Mouse (Mus musculus) limb, embryonic 11.5 days (tissue): Measurements from ENCODE around the gene Tnni1. TPM values are rescaled to one million over a fixed set of nuclear protein-coding genes. Genes with fewer than 3 reads are reported as not detected.

Source experiments
- ATAC-seq: fragments of 200-750 bp; cut with Nextera tagmentation; 2 replicates; pipeline ENCODE4 v1.8.0; 2017; ENCODE audit warnings: low read depth; ENCODE audit not compliant: insufficient number of reproducible peaks, low FRiP score, low TSS enrichment
- DNase-seq: peaks from one replicate; pipeline ENCODE4 v3.0.0-alpha.2; 2015; ENCODE audit warnings: low spot score
- H3K27ac ChIP-seq: fragments of 300-500 bp; sonication (generic); replicated peaks from 2 replicates; pipeline ENCODE4 v1.5.1; 2014; ENCODE audit warnings: low read depth, mild to moderate bottlenecking, low read length
- H3K27me3 ChIP-seq: fragments of 300-500 bp; sonication (generic); 2 replicates; pipeline ENCODE4 v1.6.1; 2014; ENCODE audit warnings: mild to moderate bottlenecking, low read length, mixed read lengths; ENCODE audit not compliant: control insufficient read depth, insufficient read depth
- H3K36me3 ChIP-seq: fragments of 300-500 bp; sonication (generic); 2 replicates; pipeline ENCODE4 v1.6.1; 2014; ENCODE audit warnings: mild to moderate bottlenecking, low read length, moderate library complexity, mixed read lengths; ENCODE audit not compliant: control insufficient read depth, insufficient read depth
- H3K4me1 ChIP-seq: fragments of 300-500 bp; sonication (generic); 2 replicates; pipeline ENCODE4 v1.6.1; 2014; ENCODE audit warnings: low read length, mixed read lengths; ENCODE audit not compliant: control insufficient read depth, insufficient read depth
- H3K4me2 ChIP-seq: fragments of 300-500 bp; sonication (generic); 2 replicates; pipeline ENCODE4 v1.6.1; 2014; ENCODE audit warnings: low read depth, mild to moderate bottlenecking, moderate library complexity; ENCODE audit not compliant: severe bottlenecking
- H3K4me3 ChIP-seq: fragments of 300-500 bp; sonication (generic); 2 replicates; pipeline ENCODE4 v1.5.1; 2014; ENCODE audit warnings: low read depth, low read length
- H3K9ac ChIP-seq: fragments of 300-500 bp; sonication (generic); 2 replicates; pipeline ENCODE4 v1.6.1; 2014; ENCODE audit warnings: mild to moderate bottlenecking, low read length
- H3K9me3 ChIP-seq: fragments of 300-500 bp; sonication (generic); 2 replicates; pipeline ENCODE4 v1.6.1; 2016; ENCODE audit warnings: low read length; ENCODE audit not compliant: control insufficient read depth
- WGBS: fragments of 180-500 bp; shearing (Covaris S2); extraction: QIAGEN DNeasy Blood & Tissue Kit; methylation state at CpG from one replicate; pipeline ENCODE4 v1.1.7; 2014; 5-methylcytosine and 5-hydroxymethylcytosine counted together
- polyA plus RNA-seq: library from polyadenylated mRNA; unstranded; fragments of >200 nt; fragmentation: Nextera tagmentation; extraction: Ambion mirVana; gene quantifications from 2 replicates; pipeline ENCODE4 v1.2.1, GENCODE M21; 2014

The Tnni1 gene
- polyA plus RNA-seq, 1 experiment from 2014 or later, result 19.4 TPM

DNA sequence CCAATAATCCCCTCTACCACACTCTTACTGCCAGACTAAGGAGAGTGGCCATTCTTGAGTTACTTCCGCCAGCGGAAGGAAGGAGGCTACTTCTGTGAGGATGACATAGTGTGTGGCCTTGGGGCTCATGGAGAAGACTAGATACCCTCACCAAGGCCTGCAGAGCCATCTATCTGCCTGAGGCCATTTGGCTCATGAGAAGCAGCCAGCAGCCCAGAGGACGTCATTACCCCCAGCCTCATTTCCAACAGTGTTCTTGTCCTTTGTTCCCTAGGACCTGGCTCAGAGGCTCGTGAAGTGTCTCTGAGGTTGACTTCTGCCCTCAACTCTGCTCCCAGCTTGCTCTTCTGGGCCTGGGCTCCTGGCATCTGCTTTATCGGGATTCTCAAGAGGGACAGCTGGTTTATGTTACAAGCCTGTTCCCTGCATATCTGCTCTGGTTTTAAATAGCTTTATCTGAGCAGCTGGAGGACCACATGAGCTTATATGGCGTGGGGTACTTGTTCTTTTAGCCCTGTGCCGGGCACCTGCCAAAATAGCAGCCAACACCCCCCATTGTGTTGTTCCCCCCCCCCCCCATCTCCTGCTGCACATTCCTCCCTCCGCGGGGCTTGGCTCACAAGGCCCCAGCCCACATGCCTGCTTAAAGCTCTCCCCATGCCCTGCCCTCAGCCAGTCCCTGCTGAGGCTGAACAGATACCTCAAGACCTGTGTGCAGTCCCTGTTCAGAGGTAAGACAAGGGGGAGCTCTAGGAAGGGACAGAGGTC lies 56.7 kb downstream of the Tnni1 start, which contains the start of gene Tnnt2:
Gene Tnnt2 (plus strand): TSS at position 639 of the 768 bp plus-strand sequence.
- no peaks in the 10 kb centered on the region for H3K27me3 ChIP-seq
- H3K4me3 ChIP-seq, result no peak within 1 kb of the TSS
- no peaks in the 10 kb centered on the region for H3K36me3 ChIP-seq
- ATAC-seq, result no peak
- no peaks in the 10 kb centered on the region for H3K9me3 ChIP-seq
- WGBS, result 35% methylated on average over 9 of the region's 9 CpGs
- H3K4me1 ChIP-seq, result no peaks in the 10 kb centered on the region
- no peak for DNase-seq
- no peak within 1 kb of the TSS for H3K4me2 ChIP-seq
- no peak within 1 kb of the TSS for H3K9ac ChIP-seq
- no peak within 1 kb of the TSS for H3K27ac ChIP-seq

GRCm38 (mm10) chr1:135838626-135839025 lies 59.4 kb downstream of the Tnni1 start:
- no peaks in the 10 kb centered on the region for H3K4me1 ChIP-seq
- no peak overlapping the region for H3K4me3 ChIP-seq
- no peak for ATAC-seq
- H3K27me3 ChIP-seq, result no peaks in the 10 kb centered on the region
- no peak for DNase-seq
- no peak overlapping the region for H3K27ac ChIP-seq
- H3K4me2 ChIP-seq, result no peak overlapping the region
- no peaks in the 10 kb centered on the region for H3K9me3 ChIP-seq
- 84% methylated on average over 4 of the region's 4 CpGs for WGBS
- no peaks in the 10 kb centered on the region for H3K36me3 ChIP-seq
- no peak overlapping the region for H3K9ac ChIP-seq

- H3K4me3 ChIP-seq, result no peak overlapping the region
- 91% methylated on average over 6 of the region's 6 CpGs for WGBS
- H3K36me3 ChIP-seq, result no peaks in the 10 kb centered on the region
- H3K9ac ChIP-seq, result no peak overlapping the region
- no peaks in the 10 kb centered on the region for H3K27me3 ChIP-seq
- no peaks in the 10 kb centered on the region for H3K4me1 ChIP-seq
- ATAC-seq, result no peak
- no peak for DNase-seq
- H3K9me3 ChIP-seq, result no peaks in the 10 kb centered on the region
- no peak overlapping the region for H3K27ac ChIP-seq
- H3K4me2 ChIP-seq, result no peak overlapping the region
Observed at GRCm38 (mm10) chr1:135839065-135839464, 59.8 kb downstream of the Tnni1 start.

GRCm38 (mm10) chr1:135840675-135841395 lies 61.6 kb downstream of the Tnni1 start:
- Histone ChIP-seq H3K4me2 (no peak overlapping the region), H3K27ac (no peak overlapping the region), H3K9me3 (no peaks in the 10 kb centered on the region), H3K4me1 (no peaks in the 10 kb centered on the region), H3K4me3 (no peak overlapping the region), H3K27me3 (no peaks in the 10 kb centered on the region), H3K36me3 (no peaks in the 10 kb centered on the region), H3K9ac (no peak overlapping the region)
- DNase-seq (no peak), ATAC-seq (no peak)
- 70% methylated on average over 15 of the region's 15 CpGs for WGBS

DNA sequence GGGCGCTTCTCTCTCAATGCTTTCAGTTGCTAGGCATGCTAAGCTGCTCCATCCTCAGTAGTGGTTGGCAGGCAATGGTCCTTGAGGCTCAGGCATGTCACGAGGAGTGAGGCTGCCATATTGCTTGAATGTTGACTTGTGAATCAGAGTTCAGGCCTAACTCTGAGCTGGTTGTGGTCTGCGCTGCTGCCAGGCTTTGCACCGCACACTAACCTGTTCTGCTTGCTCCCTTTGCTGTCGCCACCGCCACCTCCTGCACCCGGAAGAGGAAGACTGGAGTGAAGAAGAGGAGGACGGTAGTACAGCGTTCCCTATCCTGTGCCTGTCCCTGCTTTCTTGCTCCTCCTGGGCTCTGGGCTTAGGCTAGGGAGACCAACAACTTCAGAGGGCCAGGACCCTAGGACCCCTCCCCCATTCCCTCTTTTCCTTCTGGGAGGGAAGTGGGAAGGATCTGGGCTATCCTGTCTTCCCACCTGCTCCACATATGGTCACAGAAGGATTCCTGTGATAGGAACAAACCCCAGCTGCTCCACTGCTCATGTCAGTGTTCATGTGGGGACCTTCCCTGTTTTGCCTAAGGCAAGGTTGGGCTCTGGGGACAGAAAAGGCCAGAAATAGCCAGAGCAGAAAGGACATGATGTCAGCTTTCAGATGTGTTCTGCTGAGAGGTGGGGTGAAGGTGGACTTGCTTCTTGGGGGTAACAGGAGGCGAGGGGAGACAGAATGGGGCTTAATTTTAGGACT lies 64.5 kb downstream of the Tnni1 start:
- H3K4me2 ChIP-seq, result no peak overlapping the region
- no peak overlapping the region for H3K27ac ChIP-seq
- H3K36me3 ChIP-seq, result no peaks in the 10 kb centered on the region
- H3K4me3 ChIP-seq, result no peak overlapping the region
- no peaks in the 10 kb centered on the region for H3K27me3 ChIP-seq
- ATAC-seq (no peak), DNase-seq (no peak)
- no peak overlapping the region for H3K9ac ChIP-seq
- no peaks in the 10 kb centered on the region for H3K9me3 ChIP-seq
- WGBS, result 91% methylated on average over 10 of the region's 10 CpGs
- no peaks in the 10 kb centered on the region for H3K4me1 ChIP-seq

- Histone ChIP-seq H3K27ac (no peak overlapping the region), H3K4me3 (no peak overlapping the region), H3K36me3 (no peaks in the 10 kb centered on the region), H3K4me2 (no peak overlapping the region), H3K4me1 (no peaks in the 10 kb centered on the region), H3K9me3 (no peaks in the 10 kb centered on the region), H3K27me3 (no peaks in the 10 kb centered on the region), H3K9ac (no peak overlapping the region)
- ATAC-seq (no peak), DNase-seq (no peak)
- 71% methylated on average over 6 of the region's 6 CpGs for whole genome bisulfite sequencing
Observed at GRCm38 (mm10) chr1:135844481-135844880, 65.2 kb downstream of the Tnni1 start.

- Histone ChIP-seq H3K9ac (no peak overlapping the region), H3K4me2 (no peak overlapping the region), H3K27ac (no peak overlapping the region), H3K4me3 (no peak overlapping the region), H3K9me3 (no peaks in the 10 kb centered on the region), H3K27me3 (no peaks in the 10 kb centered on the region), H3K4me1 (no peaks in the 10 kb centered on the region), H3K36me3 (no peaks in the 10 kb centered on the region)
- WGBS, result 72% methylated on average over 5 of the region's 5 CpGs
- DNase-seq, result no peak
- ATAC-seq, result no peak
Observed at GRCm38 (mm10) chr1:135846632-135847031, 67.4 kb downstream of the Tnni1 start.

DNA sequence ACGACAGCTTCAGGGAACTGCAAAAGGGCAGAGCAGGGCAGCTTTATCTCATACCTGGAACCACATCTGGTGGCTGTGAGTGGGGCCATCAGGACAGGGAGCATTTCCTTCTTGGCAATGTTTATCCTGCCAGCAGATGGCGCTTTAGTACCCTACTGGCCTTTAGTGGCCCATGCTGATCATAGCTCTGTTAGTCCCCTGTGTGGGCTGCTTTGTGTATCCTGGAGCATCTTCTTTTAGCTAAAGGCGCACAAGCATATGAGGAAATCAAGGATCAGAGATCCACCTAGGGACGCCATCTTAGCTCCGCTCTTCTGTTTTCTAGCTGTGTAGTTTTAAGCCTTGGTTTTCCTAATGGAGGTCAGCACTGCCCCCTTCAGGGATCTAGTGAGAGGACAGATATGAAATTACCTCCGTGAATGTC lies 67.9 kb downstream of the Tnni1 start:
- Histone ChIP-seq H3K9me3 (no peaks in the 10 kb centered on the region), H3K36me3 (no peaks in the 10 kb centered on the region), H3K4me2 (no peak overlapping the region), H3K27me3 (no peaks in the 10 kb centered on the region), H3K9ac (no peak overlapping the region), H3K4me3 (no peak overlapping the region), H3K4me1 (0 out of 2 replicates have a peak, but pooled peaks cover under 1% of the 10 kb centered on the region), H3K27ac (no peak overlapping the region)
- WGBS, result 31% methylated on average over 6 of the region's 6 CpGs
- ATAC-seq (no peak), DNase-seq (peak; percentile 65)
